Mouse (Mus musculus) small intestine, adult 10 weeks (tissue): Measurements from ENCODE around the gene Hcls1. TPM values are rescaled to one million over a fixed set of nuclear protein-coding genes. Genes with fewer than 3 reads are reported as not detected.

ENCODE experiments used
- polyA plus RNA-seq: library from polyadenylated mRNA; stranded (reverse); fragments of 350-450 nt; fragmentation: Illumina TruSeq; extraction: RNeasy Lipid Tissue Mini Kit (QIAGEN cat#74804); gene quantifications from one replicate; pipeline ENCODE4 v1.2.3, GENCODE M21; 2014; ENCODE audit warnings: low replicate concordance

Gene Hcls1
- 1.5 TPM for polyA plus RNA-seq

GRCm38 (mm10) chr16:36934841-36935620 lies at the start of gene Hcls1:
Gene Hcls1, plus strand, starts transcription at chr16:36934983.

GRCm38 (mm10) chr16:36989999-36990625 lies 55.3 kb downstream of the Hcls1 start, which contains the start of gene Fbxo40:
Gene Fbxo40, minus strand, starts transcription at chr16:36990467.

GRCm38 (mm10) chr16:37011061-37011921 lies 76.5 kb downstream of the Hcls1 start, which contains the start of gene Polq:
Gene Polq, plus strand, starts transcription at chr16:37011786.

Other genes starting within 250 kb of the Hcls1 start
- gene Ildr1, start 241.0 kb upstream of the Hcls1 start, polyA plus RNA-seq, result 1.6 TPM
- 51.6 TPM for gene Slc15a2, start 150.0 kb upstream of the Hcls1 start, polyA plus RNA-seq
- gene Iqcb1, start 106.6 kb upstream of the Hcls1 start, polyA plus RNA-seq, result 8.2 TPM
- 4.5 TPM for gene Eaf2, start 60.0 kb upstream of the Hcls1 start, polyA plus RNA-seq
- 19.4 TPM for gene Golgb1, start 59.8 kb upstream of the Hcls1 start, polyA plus RNA-seq
- not detected for gene Fbxo40, start 55.5 kb downstream of the Hcls1 start, polyA plus RNA-seq
- 4.6 TPM for gene Polq, start 76.8 kb downstream of the Hcls1 start, polyA plus RNA-seq